Mouse (Mus musculus) granulocyte monocyte progenitor cell, adult 5-6 weeks (primary cell): ENCODE results near the gene Fam172a. TPM values are rescaled to one million over a fixed set of nuclear protein-coding genes. Genes with fewer than 3 reads are reported as not detected.

Experiments
- ATAC-seq: replicated peaks from 2 replicates; pipeline ENCODE4 v1.8.0; 2016; ENCODE audit warnings: mild to moderate bottlenecking, moderate TSS enrichment, inconsistent platforms; ENCODE audit not compliant: poor library complexity, severe bottlenecking
- total RNA-seq, 2 experiments: library from RNA; stranded (forward) in 1 of 2; stranded (reverse) in 1 of 2; fragments of 200-712, 200-1000 nt in 1 of 2; fragments of >200 nt in 1 of 2; fragmentation: Nextera tagmentation in 1 of 2; gene quantifications; 2 replicates each; pipeline ENCODE4 v1.2.3; 2014 to 2017

The Fam172a gene
- total RNA-seq, 2 experiments from 2014 or later: 23.7 to 42.7 TPM

- ATAC-seq: peak; percentile 48; the same call in 1 of the 2 replicates
These were observed 393.5 kb downstream of the Fam172a start for GRCm38 (mm10) chr13:78095071-78095973.

GRCm38 (mm10) chr13:78098858-78099445 lies 397.1 kb downstream of the Fam172a start:
- peak; percentile 42 for ATAC-seq

DNA sequence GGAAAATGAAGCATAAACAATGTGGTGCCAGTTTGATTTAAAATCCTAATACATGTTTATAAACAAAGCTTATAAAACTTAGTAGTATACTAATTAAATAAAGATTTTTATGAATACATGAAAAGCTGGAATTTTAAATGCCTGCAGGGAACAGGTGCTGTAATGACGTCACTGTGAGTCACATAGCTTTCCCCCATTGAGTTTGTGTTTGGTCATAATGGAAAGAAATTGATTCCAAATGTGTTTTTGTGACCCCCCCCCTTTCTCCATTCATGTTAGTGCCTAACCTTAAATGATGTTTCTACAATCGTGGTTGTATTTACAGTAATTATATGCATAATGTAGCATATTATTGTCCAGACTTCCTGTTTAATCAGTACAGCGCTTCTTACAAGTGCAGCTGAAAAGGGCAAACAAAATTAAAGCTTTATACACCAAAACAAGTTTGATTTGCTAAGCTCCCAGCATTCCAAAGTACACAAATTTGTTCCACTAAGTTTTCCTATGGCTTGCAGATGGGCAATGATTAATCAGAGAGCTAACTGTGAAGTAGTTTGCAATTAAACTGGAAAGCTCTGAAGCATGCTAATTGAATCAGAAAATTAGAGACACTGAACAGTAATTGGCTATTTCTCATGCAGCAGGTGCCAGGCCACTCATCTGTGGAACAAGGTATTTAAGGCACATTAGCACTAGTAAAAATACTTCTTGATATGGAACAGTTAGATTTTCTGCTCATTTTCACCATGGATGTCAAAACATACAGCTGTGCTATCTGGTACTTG lies 398.1 kb downstream of the Fam172a start:
- ATAC-seq: no peak; the same call in 1 of the 2 replicates

DNA sequence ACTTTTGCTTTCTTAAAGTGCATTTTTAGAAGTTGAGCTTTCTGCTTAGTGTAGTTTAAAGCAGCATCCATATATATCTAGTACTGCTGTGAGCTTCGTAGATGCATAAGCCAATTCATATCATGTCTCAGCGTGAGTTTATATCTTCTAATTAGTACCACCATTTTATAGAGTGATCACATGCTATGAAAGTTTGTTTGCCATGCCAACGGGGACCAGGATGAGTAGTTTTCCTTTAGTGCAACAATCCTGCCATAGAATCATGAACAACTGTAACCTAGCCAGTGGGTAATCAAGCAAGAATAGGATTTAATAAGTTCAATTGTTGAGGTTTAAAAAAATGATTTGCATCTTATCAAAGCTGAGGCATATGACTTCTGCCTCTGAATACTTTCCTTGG lies 398.8 kb downstream of the Fam172a start:
- no peak for ATAC-seq

DNA sequence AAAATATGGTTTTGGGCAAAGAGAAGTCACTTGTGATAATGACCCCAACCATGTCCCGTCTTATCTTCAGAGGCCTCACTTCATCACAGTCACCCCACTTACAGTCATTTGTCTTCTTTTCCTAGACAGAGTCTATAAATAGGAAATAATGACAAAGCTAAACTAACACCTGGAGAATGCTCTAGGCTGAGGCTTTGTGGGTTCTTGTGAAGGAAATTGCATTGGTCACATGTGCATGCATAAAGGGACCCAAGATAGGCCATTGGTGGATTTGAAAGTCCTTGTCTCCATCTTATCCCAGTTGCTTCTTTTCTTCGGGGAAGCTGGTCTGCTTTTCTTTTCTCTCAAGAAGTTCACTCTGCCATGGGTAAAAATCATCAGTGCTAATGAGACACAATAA lies 400.5 kb downstream of the Fam172a start:
- ATAC-seq: no peak

- ATAC-seq: no peak
These were observed 403.0 kb downstream of the Fam172a start for GRCm38 (mm10) chr13:78104851-78105250.

GRCm38 (mm10) chr13:78110648-78111047 lies 408.8 kb downstream of the Fam172a start:
- no peak for ATAC-seq

DNA sequence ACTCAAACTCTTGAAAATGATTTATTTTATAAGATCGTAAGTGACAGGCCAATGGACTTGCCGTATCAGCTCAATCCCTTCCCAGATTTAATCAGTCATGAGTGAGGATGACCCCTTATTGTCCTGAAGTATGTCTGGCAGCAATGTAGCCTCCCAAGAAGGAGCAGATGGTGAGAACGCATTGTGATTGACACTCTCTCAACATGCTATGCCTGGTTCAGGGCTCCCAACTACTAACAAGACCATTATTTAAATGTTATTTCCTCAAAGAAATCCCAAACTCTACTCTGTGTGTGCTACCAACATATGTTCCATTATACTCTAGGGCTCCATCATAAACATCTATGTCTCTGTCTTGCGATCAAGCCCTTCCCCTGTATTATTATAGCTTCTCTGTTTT lies 412.1 kb downstream of the Fam172a start:
- no peak for ATAC-seq

- no peak for ATAC-seq
These were observed 416.9 kb downstream of the Fam172a start for GRCm38 (mm10) chr13:78118715-78119114.

DNA sequence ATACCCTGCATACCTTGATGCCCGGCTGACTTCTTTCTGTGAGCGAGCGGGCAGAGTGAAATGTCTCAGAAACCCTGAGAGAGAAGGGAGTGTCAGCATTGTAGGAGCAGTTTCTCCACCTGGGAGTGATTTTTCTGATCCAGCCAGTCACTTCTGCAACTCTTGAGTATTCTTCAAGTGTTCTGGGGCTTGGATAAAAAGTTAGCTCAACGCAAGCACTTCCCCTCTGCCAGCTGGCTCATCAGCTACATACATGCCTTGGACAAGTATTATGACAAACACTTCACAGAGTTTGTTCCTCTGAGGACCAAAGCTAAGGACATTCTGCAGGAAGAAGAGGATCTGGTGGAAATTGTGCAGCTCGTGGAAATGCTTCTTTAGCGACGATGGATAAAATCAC lies 420.2 kb downstream of the Fam172a start:
- no peak for ATAC-seq

DNA sequence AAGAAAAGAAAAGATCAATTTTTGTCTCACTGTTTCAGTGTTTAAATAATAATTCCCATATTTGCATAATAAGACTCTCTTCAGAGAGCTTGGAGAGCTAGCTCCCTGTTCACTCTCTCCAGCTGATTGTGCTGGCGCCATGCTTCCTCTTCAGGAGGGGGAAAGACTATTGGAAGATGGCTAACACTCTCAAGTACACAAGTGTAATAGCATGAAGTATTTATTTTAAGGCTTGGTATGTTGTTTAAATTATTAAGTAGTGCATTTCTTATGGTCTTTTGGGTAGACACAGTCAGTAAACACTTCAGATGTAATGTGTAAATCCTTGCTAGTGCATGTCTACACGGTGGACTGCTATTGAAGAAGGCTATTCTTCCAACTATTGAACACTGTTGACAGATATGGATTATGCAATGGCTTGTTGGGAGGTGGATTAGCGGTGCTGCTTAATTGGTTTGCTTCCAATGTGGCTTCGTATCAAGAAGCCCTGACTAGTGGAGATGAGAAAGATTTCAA lies 422.1 kb downstream of the Fam172a start:
- no peak for ATAC-seq

DNA sequence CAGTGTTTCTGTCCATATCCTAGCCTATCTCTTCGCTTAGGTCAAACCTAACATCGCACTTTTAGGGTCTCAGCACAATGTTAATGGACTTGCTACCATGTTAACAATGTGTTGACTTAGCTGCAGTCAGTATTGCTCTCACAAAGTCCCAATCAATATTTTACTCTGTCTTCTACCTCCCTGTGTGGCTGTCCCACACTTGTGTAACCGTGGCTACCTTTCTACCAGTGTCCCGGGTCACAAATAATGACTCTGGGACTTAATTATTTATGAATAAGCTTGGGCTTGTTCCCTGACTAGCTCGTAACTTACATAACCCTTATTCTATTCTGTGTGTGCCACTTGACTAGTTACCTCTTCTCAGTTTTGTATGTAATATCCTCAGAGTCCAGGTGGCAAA lies 455.6 kb downstream of the Fam172a start:
- ATAC-seq: no peak

- peak; percentile 31; the same call in 1 of the 2 replicates for ATAC-seq
These were observed 460.3 kb downstream of the Fam172a start for GRCm38 (mm10) chr13:78162149-78162548.

GRCm38 (mm10) chr13:78163087-78163958 lies 461.5 kb downstream of the Fam172a start:
- ATAC-seq: peak; percentile 94

DNA sequence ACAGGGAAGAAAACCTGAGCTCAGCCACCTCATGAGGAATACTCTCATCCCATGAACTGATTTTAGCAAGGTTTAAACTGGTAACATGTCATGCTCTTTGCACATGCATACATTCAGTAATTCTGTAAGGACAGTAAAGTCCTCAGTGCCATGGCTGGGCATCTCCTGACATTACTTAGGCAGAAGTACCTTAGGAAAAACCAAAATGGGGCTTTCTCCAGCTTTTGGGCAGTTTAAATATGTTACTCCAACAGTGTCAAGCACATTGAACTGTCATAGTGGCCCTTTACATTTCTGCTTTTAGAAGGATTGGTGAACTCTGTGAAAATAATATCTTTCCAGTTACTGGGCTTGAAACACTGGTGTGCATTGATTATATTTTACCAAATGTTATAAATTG lies 463.1 kb downstream of the Fam172a start:
- ATAC-seq: no peak

- no peak for ATAC-seq
These were observed 466.3 kb downstream of the Fam172a start for GRCm38 (mm10) chr13:78168166-78168565.

GRCm38 (mm10) chr13:78171320-78171719 lies 469.5 kb downstream of the Fam172a start:
- ATAC-seq: peak; percentile 88

GRCm38 (mm10) chr13:78171984-78172636 lies 470.3 kb downstream of the Fam172a start:
- ATAC-seq: no peak

DNA sequence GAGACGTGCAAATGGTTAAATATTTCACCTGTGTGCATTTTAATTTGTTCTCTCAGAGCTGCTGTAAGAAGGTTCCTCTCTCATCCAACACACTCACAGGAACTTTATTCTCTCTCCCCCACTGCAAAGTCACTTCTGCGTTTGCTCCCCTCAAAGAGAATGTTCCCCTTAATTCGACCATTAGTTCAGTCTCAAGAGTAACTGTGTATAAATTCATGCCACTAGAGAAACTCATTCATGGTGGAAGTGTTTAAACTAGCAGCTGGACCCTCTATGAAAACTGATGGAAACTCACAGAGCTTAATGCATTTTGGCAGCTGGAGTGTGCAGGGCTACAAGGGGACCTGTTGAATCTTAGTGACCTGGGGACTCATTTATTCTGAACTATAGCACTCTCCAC lies 471.0 kb downstream of the Fam172a start:
- no peak for ATAC-seq
